Mouse (Mus musculus): ENCODE results near the gene Hmg20b.

GRCm38 (mm10) chr10:81317273-81317672 lies 33.0 kb downstream of the Hmg20b start:
- TF ChIP-seq POLR2A (IDR thresholded peaks at IDR 0.05; ENCODE audit: insufficient read depth, low read length) (no peak), EP300 (IDR thresholded peaks at IDR 0.05; ENCODE audit: insufficient read depth, low read depth, low read length) (no peak)

All from ES-Bruce4 (cell line).